Mouse (Mus musculus) left cerebral cortex, adult 18-20 months (tissue): ENCODE results near the gene Siva1. TPM values are rescaled to one million over a fixed set of nuclear protein-coding genes. Genes with fewer than 3 reads are reported as not detected.
A peak's percentile ranks its signal among the peaks of the same experiment; 100 is the strongest.

Experiments
- DNase-seq, 2 experiments: peaks; one replicate each; pipeline ENCODE4 v3.0.0; 2021 to 2022; ENCODE audit warnings: low spot score in 2 of 2, mixed read lengths in 1 of 2
- total RNA-seq, 2 experiments: library from RNA; stranded (reverse); gene quantifications; 2 replicates each; pipeline ENCODE4 v1.2.3; 2021

The Siva1 gene
- total RNA-seq, 2 experiments from 2014 or later = 21.6 to 22.0 TPM

DNA sequence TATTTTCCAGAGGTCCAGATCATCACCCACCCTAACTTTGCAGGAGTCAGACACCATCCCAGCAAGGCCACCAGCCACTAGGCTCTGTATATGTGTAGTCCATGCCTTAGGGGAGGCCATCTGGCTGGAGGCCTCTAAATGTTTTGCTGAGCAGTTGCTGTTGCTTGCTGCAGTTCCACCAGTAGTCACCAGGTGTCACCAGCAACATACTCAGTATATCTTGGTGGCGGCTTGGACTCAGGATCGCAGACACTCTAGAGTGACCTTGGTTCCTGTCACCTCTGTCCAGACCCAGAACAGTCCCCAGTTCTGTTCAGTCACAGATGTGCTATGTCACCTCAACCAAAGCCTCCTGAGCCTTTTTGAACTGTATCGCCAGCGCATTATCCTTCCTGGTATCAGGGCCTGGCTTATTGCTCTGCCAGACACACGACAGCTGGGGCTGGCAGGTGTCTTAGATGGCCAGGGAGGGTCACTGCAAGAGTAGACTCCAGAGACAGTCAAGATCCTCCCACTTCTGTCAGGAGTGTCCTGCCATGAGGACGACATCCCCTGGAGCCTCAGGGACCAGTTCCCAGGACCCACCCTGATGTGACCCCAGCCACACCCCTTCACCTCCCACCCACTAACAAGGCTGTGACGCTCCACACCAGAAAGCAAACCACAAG lies 8.8 kb downstream of the Siva1 start:
- DNase-seq = peak; percentile 84 to 91

DNA sequence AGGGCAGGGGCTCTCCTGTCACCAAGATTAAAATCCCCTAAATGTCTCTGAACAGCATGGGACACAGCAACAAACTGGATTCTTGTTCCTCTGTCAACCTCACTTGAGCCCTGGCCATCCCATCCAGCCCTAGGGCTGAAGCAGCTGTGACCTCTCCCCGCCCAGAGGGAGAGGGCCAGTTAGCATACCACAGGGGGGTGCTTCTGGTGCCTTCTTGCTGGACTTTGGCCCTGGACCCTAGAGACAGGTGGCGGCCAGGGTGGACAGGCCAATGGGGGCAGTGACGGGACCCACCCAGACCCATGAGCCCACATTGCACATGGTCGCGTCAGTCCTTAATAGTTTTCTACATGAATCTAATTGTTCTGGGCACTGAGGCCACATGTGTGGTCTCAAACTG lies 9.6 kb downstream of the Siva1 start:
- DNase-seq = no peak

DNA sequence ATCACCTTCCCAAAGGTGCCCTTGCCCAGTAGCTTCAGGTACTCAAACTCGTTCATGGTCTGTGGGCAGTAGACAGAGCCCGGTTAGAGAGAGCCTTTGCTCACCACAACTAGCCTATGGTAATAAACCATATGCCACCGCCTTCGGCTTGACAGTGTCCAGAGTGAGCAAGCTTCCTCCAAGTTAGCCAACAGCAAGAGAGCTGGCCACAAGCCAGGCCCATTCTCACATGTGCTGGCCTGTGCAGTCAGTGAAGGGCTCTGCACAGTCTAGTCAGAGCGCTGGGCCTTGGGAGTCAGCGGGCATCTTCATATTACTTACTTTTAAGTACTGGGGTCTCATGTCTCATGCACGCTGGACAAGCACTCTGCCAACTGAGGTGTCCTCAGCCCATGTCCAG lies 14.1 kb downstream of the Siva1 start:
- peak; percentile 45 to 62 for DNase-seq

DNA sequence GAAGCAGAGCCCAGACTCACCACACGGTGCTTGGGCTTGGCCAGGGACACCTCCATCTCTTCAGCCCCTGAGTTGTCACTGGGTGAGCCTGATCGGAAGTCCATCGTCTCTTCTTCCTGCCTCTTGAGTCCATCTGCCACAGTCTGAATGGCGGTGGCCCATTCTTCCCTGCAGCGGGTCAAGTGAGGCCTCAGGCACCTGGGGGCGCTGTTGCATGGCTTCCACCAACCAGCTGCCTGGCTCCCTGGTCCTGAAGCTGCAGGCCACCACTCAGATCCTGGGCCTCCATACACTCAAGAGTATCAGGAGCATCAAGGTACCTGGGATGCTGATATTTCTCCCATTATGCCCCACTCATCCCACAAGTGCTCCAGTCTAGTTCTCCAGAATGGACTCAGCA lies 14.6 kb downstream of the Siva1 start:
- DNase-seq = peak; percentile 64 to 75

DNA sequence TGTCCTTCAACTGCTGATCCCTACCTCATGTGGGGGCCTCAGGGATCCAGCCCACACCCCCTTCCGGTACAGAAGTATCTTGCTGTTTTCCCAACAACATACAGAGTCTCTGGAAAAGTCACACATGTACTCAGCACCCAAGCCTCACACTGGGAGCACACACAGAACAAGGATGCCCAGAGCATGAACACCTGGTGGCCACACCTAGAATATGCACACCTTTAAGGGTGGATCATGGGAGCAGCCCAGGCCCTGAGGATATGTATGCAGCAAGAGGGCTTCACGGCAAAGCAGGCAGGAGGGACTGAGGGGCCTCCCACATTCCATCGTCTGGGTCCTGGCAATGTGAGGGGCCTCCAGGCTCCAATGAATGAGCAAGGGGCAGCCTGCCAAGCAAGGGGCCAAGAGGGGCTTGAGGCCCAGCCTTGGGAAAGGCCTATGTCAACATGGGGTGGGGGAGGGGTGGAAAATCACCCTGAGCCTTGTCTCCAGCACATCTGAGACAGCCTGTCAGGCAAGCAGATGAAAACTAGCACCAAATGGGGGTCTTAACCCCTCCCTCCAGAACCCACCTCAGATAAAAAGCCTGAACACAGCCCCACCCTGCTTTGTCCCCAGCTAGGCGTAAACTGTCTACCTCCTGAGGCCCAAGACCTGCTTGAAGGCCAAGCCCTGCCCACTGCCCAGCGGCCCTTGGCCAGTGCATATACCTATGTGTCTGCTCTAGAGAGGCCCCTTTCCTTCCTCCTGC lies 16.3 kb downstream of the Siva1 start:
- DNase-seq = no peak

DNA sequence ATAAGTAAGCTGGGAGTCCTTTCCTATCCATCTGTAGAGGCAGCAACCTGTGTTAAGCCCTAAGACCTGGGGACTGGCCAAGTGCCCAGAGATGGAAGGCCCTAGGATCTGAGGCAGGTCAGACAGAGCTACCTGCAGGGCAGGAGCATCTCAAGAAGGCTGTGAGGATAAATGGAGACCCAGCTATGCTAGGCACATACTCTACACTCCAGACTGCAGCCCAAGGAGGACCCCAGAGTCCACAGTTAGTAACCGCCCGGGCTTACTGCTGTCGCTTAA lies 16.8 kb downstream of the Siva1 start:
- DNase-seq = no peak

DNA sequence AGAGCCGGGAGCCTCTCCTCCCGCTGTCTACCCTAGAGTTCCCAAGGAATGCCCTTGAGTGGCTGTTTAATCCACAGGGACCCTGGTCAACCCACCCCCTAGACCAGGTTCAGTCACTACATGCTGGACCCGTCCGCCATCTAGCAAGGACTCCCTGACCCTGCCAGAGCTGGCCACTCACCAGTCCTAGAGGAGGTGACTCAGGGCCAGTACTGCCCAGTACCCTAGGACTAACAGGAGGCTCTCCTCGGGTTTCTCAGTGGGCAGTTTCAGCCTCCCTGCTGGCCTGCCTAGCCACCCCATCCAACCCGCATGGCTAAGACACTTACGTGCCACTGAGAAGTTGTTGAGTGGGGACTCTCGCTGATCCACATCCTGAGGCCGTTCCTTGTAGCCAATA lies 17.4 kb downstream of the Siva1 start:
- no peak for DNase-seq

DNA sequence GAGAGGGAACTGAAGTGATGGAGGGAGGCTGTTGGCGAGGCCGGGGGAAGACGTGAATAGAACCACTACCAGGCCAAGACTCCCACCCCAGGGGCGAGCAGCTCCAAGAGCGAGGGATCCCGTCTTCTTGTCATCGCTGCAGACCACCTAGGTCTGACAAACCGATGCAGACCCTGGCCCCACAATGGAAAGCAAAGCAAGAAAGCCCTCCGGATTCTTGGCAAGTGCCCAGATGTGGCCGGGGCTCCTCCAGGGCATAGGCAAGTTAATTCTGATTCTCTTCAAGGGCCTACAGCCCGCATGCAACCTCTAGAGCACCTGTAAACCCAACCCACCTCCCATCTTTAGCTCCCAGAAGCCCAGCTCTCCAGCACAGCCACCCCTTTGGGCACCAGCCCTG lies 18.8 kb downstream of the Siva1 start:
- DNase-seq = no peak

DNA sequence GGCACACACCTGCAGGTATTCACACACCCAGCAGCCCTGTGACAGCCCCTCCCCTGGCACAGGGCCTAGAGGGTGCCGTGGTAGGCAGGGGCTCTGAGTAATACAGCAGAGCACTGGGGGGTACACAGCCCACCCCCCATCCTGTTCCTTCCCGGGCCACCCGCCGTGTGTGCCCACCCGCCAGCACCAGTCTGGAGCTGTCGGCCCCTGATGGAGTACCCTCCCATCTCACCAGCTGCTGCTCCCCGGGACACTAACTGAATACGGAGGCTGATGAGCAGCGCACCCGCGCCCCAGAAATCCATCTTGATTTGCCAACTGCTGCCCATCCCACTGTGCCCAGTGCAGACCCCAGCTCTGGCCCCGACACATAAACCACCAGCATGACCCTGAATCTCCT lies 19.2 kb downstream of the Siva1 start:
- DNase-seq = no peak

DNA sequence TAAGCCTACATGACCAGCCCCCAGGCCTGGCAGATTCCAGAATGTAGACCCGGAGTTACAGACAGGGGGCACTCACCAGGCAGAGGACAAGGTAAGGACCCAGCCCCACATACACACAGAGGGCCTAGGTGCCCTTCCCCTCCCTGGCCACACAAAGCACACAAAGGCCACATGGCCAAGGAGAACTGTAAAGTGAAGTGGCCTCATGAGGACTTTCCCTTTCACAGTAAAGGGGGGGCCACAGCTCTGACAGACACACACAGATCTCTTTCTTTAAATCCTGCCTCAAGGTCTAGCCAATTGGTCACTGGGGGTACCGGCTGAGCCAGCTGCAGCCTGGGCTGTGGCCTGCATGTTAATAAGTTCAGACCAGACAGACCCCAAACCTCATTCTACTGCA lies 19.6 kb downstream of the Siva1 start:
- no peak for DNase-seq

DNA sequence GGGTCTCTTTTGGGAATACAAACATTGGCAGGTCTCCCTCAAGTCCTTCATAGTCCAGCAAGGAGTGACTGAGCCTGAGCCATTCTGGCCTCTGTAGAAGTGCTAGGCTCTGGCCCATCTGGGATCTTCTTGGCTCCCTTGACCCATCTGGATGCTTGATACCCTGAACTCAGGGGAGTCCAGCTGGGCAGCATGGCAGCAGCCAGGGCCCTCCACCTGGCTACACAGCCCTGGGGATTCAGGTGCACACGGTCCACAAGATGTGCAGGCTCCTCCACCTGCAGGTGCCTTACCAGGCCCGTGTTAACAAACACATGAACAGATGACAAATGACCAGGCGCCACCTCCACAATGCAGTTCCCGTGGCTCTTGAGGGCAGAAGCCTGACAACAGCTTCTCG lies 20.2 kb downstream of the Siva1 start:
- no peak for DNase-seq

DNA sequence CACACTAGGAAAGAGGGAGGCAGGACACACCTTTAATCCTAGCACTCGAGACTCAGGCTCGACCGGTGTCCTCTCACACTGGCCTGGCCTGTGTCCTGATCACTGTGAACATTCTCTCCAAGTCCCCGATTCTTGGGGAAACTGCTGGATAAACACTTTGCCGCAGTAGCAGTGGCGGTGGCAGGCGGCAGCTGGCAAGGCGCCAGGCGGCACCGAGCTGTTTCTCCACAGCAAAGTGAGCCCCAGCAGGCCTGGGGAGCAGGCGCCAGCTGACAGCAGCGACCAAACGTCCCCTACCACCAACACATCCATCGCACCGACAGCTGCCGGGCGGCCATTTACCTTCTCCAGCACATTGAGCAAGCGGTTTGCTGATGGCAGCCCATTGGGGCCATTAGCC lies 21.0 kb downstream of the Siva1 start:
- DNase-seq = peak; percentile 71 to 84

DNA sequence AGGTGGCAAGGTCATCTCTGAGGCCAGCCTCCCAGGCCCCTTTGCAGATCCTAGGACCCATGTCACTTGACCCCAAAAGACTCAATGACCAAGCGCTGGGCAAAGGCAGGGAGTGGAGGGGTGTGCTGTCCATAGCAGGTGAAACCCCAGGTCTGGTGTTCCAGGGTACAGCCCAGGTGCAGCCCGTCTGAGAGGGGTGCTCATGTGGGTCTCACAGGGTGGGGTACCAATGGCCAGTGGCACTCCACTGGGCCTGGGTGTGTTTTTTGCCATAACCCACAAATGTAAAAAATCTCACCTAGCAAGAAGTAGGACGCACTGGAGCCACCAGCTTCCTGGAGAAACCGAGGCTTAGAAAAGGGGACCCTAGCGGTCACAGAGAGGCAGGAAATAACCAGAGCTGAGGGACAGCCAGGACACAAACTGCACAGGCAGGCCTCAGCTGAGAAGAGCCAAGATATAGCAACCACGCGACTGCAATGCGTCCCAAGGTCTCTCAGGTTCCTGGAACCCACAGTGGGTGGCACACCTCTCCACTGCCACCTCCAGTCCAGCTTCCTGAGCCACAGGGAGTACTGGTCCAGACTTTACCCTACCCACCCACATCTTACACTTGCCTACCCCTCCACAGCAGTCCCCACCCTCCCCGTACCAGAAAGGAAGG lies 21.5 kb downstream of the Siva1 start:
- no peak for DNase-seq

DNA sequence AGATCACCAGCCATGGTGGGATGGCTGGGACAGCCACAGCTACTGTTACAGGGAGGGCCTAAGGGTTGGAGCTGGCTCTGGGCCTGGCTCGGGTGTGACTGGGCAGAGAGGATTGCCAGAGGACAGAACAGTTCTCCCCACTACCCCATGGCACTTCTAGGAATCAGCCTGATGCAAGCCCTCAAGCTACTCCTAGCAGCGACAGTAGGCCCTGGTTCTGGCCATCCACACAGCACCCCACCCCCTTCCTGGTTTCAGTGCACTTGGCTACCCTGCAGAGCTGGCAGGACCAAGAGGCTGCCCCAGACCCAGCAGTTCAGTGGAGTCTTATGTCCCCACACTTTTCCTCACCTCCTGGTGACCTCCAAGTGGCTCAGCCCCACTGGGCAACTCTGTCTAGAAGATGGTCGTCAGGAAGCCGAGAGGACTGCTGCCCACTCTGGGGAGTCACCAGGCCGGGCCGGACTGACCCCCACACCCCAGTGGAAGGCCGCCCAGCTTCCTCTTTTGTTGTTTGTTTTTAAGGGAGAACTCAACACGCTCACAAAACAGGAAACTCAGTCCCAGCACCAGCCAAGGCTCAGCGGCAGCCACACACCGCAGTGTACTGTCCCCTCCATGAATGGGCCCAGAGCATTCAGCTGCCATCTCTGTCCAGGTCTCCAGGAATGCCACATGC lies 23.3 kb downstream of the Siva1 start:
- DNase-seq = no peak

DNA sequence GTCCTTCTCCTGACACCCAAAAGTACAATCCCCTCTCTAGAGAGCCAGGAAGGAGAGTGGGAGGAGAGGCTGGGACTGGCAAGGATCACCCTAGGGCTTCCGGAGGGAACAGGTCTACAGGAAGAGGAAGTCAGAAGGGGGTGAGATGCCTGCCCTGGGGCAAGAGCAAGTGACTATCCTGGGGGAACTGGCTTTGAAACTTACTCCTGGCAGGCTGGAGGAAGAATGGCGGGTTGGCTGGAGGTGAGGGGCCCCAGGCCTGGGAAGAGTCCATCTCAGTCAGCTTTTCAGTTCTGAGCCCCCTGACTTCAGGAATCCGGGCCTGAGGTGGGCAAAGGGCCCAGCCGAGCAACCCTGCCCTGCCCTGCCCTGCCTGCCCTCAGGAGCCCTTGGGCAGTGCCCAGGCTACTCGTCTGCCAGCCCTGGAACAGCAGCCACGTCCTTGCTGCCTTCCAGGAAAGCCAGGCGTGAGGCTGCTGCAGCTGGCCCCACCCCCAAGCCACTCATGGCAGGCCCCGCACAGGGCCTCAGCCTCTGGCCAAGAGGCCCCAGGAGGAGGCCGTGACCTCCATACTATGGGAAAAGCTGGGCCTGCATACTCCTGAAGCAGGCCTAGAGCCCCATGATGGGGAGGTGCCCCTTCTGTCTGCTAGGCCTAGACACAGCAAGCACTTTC lies 26.4 kb downstream of the Siva1 start:
- no peak for DNase-seq

DNA sequence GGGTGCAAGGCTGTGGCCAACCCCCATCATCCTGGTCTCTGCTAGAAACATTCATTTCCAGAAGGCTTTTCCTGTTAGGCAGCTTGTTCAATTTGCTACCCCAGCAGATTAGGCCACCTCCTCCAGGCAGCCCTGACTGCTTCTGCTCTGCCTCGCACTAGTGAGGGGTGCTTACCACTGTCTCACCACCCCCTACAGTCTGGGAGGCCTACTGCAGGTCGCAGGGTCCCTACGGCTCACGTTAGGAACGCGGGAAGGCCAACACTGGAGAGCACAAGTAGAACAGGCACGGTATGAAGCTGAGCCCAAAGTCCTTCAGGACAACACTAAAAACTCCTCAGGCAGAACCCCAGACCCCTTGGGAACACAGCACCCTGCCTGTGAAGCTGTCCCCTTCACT lies 27.4 kb downstream of the Siva1 start:
- no peak for DNase-seq

DNA sequence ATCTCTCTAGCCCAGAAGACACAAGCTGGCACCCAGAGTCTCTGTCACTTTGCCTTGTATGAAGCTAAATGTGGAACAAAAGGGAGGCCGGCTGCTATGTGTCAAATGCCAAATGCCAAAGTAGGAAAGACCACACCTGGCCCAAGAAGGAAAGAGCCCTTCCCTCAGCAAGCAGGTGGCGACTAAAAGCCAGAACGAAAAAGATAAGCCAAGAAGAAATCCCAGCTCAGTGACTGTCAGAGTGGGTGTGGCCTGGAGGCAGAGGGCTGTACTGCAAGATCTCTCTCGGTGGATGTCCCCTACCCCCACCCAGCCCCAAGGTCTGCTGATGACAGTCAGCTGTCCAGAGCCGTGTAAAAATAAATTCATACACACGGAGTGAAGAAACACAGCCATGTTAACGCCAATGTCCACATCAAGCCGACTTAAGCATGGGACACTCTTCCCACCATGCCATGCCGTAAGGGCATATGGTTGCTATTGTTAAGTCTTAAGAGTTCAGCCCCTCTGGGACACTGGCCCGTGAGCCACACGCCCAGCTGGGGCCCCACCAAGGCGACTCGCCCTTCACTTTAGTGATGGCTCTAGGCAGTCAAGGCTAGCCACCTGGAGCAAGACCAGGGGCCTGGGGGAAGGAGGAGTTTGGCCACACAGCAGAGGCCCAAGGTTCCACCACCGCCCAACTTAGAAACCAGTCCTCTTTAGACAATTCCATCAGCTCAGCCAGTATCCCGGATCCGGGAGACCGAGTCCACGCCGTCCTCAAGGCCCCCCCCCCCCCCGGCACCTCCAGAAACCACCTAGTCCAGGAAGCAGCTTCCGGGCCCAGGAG lies 28.5 kb downstream of the Siva1 start:
- DNase-seq = no peak

DNA sequence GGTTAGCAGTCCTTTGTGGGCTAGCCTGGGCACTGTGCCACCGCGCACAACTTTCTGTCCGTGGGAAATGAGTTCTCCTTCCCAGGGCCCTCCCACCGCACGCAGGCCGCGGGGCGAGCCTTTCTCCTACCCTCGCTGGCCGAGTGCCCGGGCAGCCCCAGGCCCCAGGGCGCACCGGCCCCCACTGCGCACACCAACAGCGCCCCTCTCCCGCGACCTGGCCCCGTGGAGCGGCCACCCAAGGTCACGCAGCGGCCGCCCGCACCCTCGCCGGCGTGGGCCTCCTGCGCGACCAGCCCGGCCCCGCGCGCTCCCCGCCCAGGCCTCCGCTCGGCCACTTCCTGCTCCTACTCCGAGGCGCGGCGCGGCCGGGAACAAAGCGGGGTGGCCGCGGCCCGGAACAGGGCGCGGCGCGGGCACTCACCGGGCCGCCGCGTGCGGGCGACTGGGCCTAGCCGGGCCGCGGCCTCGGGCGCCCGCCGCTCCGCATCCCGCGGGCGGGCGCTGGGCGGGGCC lies 29.2 kb downstream of the Siva1 start:
- peak in 1 of 2 experiments; percentile 55 for DNase-seq

DNA sequence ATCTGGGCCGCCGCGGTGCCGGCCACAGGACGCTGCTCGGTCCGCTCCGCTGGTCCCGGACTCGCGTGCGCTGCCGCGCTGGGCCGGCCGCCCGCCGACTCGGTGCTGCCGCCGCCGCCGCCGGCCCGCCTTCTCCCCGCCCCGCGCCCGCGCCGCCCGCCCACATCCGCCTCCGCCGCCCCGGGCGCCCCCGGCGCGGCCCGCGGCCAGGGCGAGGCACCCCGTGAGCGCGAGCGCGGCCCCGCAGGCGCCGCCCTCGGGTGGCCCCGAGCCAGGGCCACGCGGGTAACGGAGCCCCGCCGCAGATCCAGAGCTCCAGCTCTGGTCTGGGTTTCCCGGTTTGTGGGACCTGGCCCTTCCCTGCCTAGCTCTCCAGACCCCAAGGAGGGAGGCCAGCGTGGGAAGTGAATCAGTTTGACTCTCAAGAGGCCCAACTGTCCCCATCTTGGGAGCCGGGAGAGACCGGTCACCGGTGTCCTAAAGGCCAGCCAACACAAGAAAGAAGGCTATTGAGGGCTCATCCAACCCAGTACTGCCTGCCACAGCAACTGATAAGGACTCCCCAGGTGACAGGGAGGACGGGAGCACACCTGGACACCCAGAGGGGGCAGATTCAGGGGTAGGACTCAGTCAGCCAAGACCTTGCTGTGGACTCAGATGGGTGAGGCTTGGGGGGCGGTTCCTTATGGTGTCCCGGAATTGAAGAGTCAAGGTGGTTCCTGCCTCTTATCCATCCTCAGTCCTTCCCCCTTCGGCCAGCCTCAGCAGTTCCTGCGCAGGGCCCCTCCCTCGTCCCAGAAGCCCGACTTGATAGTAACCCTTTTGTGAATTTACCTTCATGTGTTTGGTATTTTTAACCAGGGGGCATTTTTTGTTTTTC lies 29.9 kb downstream of the Siva1 start, which contains the start of gene Akt1:
Gene Akt1 (minus strand): TSS at position 753 of the 880 bp plus-strand sequence.
- DNase-seq = peak in 1 of 2 experiments; percentile 46
